In the genomic region with DNA sequence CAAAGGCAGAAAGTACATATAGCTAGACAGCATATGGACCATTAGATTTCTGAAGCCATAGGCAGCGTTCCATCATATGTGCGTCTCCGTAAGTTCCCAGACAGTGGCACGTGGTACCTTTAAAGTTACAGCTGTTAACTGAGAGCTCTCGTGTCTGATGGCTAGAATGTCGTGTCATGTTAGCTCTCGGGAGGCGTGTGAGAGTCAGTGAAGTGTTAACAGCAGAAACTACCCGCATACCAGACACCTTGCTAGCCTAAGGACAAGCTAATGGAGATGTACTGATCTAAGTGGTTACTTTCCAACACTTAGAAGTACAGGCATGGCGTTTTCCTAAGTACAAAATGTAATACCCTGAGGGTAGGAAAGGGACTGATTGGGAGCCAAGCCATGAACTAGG, we compare ENCODE assay signal across 21 mouse cellular contexts.
"Had no signal": no experiment of that assay in that cellular context is flagged by ENCODE, and none has a peak within 500 bp of the region (broad histone marks: within the 10 kb centered on the region; RNA-seq: fewer than 3 reads in every experiment).

No protein-coding gene starts in this region.

- H3K4me3 ChIP-seq: limb, embryonic 15.5 days; midbrain, embryonic 12.5 days; midbrain, embryonic 15.5 days; neural tube, embryonic 12.5 days; neural tube, embryonic 15.5 days had no signal

- ATAC-seq: liver, postnatal 0 days; lung, postnatal 0 days; midbrain, embryonic 15.5 days had no signal

- DNase-seq: kidney, postnatal 10 days; kidney, postnatal 4 days; left cerebral cortex, postnatal 4 days; liver, postnatal 0 days; lung, embryonic 14.5 days; right cerebral cortex, adult 18-20 months; right cerebral cortex, postnatal 14 days; right cerebral cortex, postnatal 4 days; thymus, adult 2 months; thymus, postnatal 14 days; thymus, postnatal 4 days had no signal

- H3K27me3 ChIP-seq: limb, embryonic 12.5 days; limb, embryonic 15.5 days; midbrain, embryonic 12.5 days; midbrain, embryonic 15.5 days; neural tube, embryonic 12.5 days; neural tube, embryonic 15.5 days had no signal

- H3K9me3 ChIP-seq: limb, embryonic 12.5 days; limb, embryonic 15.5 days; midbrain, embryonic 12.5 days; midbrain, embryonic 15.5 days; neural tube, embryonic 12.5 days; neural tube, embryonic 15.5 days had no signal

- H3K9ac ChIP-seq: limb, embryonic 12.5 days; limb, embryonic 15.5 days; liver, embryonic 14.5 days; liver, postnatal 0 days; midbrain, embryonic 12.5 days; midbrain, embryonic 15.5 days; neural tube, embryonic 12.5 days; neural tube, embryonic 15.5 days had no signal

- H3K27ac ChIP-seq: limb, embryonic 12.5 days; limb, embryonic 15.5 days; liver, embryonic 14.5 days; macrophage; midbrain, embryonic 12.5 days; midbrain, embryonic 15.5 days; neural tube, embryonic 12.5 days; neural tube, embryonic 15.5 days; stomach, postnatal 0 days had no signal
